Mouse (Mus musculus) 3134 (cell line): ENCODE results near the gene Pnmt.

Experiments used
- DNase-seq: peaks from one replicate; pipeline ENCODE4 v3.0.0-alpha.2; 2011; ENCODE audit warnings: low spot score; ENCODE audit not compliant: insufficient read length; ENCODE audit errors: extremely low read depth

Pnmt gene

DNA sequence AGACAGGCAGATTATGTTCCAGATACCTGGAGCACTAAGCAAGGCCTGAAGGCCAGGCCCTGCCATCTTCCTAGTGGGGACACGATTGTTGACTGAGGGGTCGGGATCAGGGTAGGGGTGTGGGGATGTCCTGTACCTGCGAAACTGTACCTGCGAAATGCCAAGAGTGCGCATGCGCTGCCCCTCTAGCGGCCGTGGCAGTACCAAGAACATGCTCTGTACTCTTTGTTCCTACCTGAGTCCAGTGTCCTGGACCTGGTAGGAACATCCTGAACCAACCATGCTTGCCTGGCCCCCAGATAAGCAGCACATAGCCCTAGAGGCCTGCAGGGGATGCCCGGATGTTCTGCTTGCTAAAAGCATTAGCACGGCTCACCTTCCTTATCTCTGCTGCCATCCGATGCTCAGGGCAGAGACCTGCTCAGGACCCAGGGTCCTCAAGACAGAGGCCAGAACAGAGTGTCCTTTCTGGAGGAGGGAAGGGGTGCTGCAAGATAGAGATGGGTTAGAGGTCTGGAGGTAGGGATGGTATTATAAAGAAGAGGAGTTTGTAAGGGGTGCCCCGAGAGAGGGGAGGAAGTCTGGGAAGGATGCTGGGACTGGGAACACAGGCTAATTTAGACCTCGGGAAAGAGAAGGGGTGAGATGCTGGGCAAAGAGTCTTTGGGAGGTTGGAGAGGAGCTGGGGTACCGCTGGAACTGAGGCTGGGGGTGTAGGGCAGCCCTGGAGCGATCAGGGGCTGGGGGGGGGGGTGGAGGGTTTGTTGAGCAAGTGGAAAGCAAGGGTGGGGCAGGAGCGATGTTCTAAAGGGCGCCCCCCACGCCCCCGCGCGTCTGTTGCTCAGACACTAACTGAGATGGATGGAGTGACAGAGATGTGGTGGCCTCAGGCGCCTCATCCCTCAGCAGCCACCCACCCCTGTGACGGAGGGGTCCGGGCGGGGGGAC is at the start of gene Pnmt:
Gene Pnmt (plus strand): TSS at position 813 of the 948 bp plus-strand sequence.
- DNase-seq, result no peak

DNA sequence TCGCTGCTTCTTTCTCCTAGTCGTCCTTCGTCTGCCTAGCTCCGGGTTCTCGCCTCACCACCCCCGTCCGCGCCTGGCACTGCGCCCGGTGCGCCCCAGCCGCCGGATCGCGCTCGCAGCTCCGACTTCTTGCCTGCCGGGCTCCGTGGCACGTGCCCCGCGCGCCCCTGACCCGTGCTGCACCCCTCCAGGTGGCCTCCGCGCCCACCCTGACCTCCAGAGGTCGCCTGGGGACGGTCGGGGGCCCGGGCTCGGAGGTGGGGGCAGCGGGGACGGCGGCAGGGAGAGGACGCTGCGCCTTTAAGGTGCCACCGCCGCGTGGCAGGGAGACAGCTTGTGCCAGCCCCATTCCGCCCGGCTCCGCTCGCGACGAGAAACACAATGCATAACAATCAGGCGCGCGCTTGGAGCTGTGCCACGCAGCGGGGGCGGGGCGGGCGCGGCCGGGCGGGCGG is 47.7 kb upstream of the Pnmt start:
- DNase-seq, result no peak

DNA sequence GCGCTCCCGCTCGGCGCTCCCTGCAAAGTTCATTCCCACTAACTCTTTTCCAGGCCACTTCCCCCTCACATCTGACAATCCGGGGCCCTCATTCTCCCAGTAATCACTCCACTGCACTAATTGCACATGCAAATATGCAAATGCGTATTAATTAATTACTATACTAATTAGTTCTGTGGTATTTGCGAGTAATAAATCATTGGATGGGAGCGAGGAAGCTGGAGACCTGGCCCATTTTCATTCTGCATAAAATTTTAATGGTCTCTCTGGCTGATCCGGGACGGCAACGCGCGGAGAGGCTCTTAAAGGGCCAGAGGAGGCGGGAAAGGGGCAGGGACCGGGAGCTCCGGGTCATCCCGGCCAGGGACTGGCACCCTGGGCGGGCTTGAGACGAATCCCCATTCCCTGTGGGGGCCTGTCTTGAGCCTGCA is 47.2 kb upstream of the Pnmt start:
- DNase-seq, result no peak

DNA sequence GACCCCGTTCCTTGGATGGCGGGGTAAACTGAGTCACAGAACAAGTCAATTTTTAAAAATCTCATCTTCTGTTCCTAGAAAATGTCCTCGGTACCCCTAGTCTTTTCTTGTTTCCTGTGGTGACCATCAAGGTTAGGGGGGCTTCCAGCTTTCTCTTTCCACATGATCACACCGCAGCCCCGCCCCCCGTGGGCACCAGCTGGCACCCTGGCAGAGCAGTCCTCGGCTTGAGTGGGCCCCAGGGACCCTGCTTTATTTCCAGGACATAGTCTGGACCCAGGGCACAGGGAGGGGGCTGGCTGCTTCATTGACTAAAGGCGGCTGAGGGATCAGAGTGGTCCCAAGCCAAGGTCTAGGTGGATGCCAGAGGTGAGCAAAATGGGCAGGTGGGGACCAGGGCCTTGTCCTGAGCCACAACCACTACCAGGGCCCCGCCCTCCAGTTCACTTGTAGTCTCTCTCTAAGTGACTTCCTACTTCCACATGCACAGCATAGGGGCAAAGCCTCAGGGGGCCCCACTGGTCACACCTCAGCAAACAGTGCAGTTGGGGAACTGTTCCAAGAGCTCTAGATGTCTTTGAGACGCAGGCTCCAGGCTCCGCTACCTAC is 46.5 kb upstream of the Pnmt start:
- no peak for DNase-seq

DNA sequence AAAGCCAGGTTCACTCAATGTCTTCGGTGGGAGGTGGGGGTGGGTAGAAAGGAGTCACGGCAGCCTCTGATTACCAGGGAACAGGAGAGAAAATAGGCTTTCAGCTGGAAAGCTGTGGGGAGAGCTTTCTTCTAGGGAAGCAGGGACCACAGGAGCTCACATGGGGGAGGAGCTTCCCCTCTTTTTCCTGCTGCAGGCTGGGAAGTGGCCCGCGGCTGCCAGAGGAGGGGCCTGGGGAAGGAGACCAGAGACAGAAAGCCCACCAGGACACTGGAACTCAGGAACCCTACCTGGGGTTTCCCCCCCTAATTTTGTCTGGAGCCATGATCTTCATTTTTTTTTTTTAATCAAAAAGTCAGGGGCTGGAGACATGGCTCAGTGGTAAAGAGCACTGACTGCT is 45.7 kb upstream of the Pnmt start:
- no peak for DNase-seq

DNA sequence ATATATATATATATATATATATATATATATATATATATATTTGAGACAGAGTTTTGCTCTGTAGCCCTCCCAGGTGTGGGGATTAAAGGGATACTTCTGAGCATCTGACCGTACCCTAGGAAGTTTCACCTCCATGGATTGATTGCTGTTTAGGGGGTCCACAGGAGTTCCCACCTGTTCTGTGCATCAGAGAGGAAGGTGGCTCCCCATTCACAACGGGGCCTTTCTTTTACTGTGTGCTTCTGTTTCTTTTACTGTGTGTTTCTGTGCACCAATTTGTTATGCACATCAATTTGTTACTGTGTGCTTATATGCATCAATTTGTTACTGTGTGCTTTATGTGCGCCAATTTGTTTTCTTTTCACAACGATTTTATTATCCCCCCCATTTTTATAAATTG is 45.1 kb upstream of the Pnmt start:
- no peak for DNase-seq

DNA sequence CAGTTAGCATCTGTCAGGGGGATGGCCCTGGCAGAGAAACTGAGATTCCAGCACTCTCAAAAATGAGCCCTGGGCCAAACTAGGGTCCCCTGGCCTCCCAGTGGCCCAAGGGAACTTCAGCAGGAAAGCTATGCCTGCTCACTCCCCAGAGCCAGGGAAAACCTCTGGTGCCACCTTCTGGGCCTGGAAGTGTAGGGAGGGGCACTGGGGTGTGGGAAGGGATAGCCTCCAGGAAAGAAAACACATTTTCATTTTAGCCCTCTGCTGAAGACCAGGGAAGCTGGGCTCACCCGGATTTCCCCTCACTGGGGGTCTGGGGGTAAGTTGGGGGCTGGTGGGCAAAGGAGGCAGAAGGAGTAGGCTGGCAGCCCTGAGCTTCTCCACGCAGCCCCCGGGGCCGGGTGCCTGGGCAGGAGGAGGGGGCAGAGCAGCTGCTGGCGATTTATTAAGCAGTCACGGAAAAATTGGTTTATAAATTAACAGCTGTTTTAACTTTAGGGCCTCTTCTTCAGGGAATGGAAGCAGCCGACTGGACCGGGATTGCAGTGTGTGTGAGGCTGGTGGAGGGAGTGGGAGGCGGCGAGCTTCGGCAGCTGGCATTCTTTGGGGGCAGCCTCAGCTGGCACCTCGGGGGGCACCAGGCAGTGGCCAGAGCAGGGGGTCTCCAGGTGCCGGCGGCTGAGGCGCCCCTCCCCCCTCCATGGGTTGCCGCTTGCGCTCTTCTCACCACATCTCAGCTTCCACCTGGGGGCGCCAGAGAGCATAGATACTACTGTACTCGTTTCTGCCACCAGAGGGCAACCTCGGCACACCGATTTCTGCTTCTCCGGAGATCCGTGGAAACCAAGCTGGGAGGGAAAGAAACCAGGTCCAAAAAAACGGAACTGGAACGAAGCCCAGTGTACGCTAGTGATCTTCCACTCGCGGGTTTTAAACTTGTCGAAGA is 44.0 kb upstream of the Pnmt start:
- peak; percentile 78 for DNase-seq

DNA sequence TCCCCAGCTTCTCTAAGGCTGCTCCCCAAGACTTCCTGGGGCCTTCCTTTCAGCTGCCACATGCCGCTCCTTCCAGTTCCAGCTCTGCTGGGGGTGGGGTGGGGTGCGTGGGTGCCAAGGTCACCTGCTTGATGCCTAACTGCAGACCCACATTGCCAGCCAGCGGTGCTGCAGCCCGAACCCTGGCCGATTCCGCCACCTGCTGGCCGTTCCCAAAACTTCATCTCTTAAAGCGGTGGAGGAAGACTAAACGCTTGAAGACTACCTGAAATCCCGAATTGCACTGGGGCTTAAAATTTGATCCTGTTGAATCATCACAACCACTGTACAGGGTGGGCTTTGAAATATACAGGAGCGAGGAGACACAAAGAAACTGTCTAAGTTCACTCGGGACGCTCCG is 41.0 kb upstream of the Pnmt start:
- DNase-seq, result peak; percentile 72

DNA sequence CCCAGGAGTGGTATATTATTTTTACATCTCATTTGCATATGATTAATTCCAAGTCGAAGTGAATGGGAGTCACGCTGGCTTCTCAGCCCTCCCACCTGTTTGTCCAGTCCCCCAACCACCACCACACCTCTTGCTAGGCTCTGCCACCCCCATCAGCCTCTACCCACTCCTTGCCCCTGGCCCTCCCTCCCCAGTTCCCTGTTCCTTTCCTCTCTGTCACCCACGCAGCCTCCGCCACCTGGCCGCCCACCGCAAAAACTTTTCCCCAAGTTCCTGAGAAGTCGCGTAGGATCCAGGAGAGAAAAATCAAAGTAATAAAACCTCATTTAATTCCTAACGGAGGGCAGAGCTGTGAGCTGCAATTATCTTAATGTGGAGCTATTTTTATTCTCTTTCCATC is 40.1 kb upstream of the Pnmt start:
- no peak for DNase-seq

DNA sequence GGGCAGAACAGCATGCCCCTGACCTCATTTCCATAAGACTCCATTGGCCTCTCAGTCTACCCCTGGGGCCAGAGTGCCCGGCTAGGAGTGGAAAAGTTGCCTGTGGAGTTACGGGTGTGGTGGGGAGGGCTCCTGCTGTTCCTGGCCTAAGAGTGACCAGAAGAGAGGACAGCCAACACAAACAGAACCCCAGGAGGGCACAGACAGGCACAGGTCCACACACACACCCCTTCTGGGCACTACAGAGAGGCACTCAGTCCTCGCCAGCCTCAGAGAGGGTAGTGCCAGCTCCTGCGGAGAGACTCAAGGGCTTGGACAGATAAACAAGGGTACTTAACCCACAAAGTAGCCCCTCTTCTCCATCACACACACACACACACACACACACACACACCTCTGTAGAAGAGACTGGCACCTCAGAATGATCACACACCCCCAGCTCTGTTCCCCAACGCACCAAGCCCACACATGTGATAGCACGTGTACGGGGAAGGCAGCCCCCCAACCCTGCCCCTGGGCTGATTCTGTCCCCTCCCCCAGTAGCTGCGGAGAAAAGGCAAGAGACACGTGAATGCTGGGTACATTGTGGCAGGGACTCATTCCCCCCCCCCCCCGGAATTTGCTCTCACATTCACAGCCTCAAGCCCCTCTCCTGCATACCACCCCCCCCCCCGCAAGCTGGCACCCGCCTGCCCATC is 38.7 kb upstream of the Pnmt start:
- DNase-seq, result no peak

DNA sequence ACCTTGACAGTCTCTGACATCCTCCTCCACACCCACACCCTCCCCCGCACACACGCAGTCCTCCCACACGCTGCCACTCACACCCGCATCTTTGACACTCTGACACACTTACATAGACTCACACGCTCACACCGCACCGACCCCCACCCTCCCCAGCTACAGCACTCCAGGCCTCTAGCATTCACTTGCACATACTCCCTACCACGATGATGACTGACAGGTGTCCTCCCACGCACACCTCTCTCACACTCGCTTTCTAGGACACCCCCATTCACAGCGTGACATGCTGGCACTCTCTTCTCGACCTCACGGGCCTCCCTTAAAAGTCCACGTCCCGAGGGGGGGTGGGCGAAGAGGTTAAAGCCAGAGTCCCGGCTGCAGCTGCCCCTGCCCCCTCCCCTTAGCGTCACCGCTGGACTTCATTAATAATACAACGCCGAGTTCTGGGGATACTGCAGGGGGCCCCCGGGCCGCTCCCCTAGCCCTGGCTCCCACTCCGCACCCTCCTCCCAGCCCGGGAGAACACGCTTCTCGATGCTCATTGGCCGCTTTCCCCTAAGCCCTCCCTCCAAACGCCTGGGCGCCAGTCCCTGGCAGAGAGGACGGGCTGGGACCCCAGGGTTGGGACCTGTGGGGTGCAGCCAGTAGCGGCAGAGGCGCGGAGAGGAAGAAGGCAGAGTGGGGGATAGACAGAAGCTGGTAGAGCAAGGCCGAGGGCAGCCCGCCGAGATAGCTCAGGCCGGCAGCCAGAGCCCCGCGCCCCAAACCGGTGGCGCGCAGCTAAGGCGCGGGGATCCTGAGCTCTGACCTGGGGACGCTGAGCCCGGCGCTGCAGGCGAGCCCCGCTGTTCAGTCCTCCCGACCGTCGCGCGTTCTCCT is 37.9 kb upstream of the Pnmt start, which contains the start of gene Ppp1r1b:
Gene Ppp1r1b (plus strand): TSS at position 322 of the 879 bp plus-strand sequence.
- DNase-seq, result no peak

DNA sequence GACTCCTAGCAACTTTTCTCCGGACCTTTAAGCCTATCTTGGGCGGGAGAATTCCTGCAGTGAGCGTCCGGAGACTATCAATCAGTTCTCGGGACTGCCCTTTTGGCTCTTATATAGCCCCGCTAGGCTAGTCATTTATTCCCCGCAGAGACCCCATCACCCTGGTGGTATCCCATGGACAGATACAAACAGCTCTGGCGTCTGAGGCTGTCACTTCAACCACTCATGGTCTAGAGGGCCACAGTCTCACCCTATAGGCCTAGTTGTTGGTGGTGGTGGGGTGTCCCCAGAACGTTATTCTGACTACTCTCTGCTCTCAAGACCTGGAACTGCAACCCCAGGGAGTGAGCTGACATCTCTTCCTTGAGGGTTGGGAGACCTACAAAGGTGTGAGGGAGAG is 36.9 kb upstream of the Pnmt start:
- DNase-seq, result no peak

DNA sequence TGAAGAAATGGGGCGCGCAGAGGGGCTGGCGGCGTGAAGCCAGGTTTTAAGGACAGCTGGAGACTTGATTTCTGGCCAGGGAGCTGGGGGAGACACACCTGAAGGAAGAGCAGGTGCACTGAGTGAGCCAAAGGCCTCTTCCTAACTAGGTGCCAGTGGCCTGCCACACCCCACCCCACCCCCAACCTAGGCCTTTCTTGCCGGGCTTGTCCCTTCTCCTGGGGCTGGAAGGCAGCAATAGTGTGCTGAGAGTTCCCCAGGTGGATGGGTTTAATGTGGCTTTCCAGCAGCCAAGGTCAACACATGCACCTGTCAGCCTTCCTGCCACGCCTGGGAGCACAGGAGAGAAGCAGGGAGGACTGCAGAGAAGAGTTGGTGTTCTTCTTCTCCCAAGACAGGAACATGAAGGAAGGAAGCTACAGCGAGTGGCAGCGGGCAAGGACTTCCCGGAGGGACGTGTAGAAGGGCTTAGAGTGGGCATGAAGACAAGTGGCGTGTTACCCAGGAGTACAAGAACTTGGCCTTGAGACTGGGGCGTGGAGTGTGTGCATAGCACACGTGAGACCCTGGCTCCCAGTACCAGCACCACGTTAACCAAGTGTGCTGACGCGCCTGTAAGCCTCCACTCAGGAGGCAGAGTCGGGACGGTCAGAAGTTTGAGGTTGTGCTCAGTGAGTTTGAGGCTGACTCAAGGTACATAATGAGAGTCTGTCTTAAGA is 33.8 kb upstream of the Pnmt start:
- no peak for DNase-seq

DNA sequence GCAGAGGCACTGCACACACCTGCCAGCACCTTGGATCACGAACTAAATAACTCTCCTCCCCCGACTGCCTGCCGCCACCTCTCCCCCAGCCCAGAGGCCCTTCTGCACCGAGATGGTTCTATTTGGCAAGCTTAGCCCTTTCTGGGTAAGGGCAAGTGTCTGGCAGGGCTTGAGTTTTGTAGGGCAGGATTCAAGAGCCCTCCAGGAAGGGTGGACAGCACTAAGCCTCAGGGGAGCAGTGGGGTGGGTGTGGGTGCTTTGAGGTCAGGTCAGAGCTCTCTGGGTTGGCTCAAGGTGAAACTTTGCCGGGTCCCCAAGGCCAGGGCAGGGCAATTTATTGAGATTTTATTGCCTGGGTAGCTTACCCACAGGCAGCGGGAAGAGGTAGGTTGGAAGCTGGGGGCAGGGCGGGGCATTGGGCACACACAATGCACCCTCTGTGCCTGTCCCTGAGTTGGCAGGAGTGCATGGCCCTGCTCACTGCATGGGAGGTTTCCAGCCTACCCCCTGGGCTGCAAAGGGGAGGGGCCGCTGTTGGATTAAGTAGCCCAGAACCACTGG is 32.5 kb upstream of the Pnmt start:
- peak; percentile 84 for DNase-seq

DNA sequence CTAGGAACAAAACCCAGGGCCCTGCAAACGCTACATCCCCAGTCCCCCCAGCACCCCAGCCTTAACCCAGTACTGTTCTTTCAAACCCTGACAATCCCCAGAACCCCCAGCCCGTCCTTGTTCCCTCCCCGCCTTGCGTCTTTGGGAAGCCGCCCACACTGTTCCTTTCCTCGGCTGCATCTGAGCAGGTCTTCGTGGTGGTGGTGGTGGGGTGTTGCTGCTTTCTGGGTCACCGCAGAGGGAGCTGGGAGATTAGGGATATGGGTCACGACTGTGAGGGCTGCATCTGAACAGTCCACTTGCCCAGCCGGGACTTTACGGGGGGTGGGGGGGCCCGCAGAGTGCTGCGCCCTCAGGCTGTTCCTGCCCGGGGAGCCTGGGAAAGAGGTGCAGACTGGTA is 31.8 kb upstream of the Pnmt start:
- DNase-seq, result no peak

DNA sequence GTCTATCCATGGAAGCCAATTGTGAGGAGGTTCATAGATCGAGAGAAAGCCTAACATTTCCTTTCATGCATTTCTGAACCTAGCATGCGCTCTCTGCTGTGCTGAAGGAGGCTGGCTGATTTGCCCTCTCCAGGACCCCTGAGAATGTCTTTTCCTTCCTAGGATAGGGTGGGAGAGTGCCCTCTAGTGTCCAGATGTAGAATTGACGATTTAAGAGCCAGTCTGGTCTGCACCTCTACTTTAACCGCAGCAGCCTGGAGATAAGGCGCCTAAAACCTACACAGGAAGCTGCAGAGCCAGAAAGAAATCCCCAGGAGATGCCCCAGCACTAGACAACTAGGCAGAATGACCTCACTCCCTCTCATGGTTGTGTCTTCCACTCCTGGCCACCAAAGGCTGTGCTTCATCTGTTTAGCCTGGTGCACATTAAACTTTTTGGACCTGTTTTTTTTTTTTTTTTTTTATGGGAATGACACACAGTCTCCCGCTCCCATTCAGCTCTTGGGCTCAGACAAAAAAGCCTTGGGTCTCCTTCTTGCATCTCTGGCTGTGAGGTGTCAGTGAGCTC is 30.4 kb upstream of the Pnmt start:
- peak; percentile 52 for DNase-seq

DNA sequence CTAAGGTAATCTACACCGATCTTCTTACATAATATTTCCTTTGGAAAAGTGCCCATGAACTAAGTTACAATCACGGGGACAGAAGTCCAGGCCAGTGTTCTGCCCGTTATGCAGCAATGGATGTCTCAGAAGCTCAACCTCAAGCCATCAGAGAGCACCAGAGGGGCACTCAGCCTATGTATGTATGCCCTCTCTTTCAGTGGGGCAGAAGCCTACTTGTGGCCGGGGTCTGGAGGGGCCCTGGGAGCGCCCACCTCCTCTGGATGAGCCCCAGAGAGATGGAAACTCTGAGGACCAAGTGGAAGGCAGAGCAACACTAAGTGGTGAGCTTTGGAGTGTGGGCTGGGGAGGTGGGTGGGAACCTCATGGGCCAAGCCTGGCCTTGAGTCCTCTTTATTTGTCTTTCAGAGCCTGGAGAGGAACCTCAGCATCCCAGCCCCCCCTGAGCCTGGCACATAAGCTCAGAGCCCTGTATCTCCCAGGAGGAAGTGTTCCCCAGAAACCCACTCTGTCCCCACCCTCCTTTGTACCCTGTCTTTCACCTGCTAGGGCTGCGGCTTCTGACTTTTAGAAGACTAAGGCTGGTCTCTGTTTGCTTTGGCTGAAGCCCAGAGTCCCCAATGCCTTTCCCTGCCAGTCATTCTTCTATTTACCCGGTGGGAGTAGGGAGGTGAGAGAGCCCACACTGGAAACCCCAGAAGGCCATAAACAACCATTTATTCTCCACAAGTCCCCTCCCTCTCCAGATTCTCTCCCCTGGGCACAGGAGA is 29.4 kb upstream of the Pnmt start:
- no peak for DNase-seq
